Mouse (Mus musculus): Measurements from ENCODE around the gene Ormdl3. TPM values are rescaled to one million over a fixed set of nuclear protein-coding genes. Genes with fewer than 3 reads are reported as not detected.
"Not testable (repeated sequence)": the region's sequence is repeated elsewhere in the genome, so short reads cannot be mapped to it uniquely, and the experiment has no call there.

The Ormdl3 gene
- polyA plus RNA-seq, 1 experiment from 2014 or later: 45.3 TPM

DNA sequence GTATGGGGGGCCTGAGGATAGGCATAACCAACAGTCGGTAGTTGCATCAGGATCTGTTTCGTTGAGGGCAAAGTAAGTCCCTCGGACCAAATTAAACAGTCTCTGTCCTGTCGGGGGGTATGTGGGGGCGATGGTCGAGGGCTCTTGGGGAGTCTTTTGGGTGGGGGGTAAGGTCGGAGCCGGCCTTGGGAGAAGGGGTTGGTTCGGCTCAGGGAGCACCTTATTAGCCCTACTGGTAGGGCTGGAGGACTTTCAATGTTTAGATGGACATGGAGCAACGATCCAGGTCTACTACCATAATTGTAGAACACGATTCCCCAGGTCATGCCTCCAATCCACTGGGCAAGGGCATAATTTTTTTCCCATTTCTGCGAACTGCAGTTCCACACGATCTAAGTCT, 33.6 kb upstream of the Ormdl3 start:
- no peak for ATAC-seq
- Histone ChIP-seq H3K4me3 (ENCODE audit: low read depth, low read length) (no peak overlapping the region), H3K27me3 (replicated peaks; ENCODE audit: insufficient read depth, low read length) (no peaks in the 10 kb centered on the region), H3K9me3 (ENCODE audit: low read length) (no peaks in the 10 kb centered on the region), H3K4me2 (replicated peaks; ENCODE audit: low read depth, low read length) (no peak overlapping the region), H3K36me3 (ENCODE audit: insufficient read depth, low read length) (no peaks in the 10 kb centered on the region), H3K4me1 (ENCODE audit: insufficient read depth, low read depth, low read length) (no peaks in the 10 kb centered on the region), H3K9ac (replicated peaks; ENCODE audit: low read depth) (no peak overlapping the region), H3K27ac (ENCODE audit: low read length) (no peak overlapping the region)
- TF ChIP-seq CTCF (IDR thresholded peaks at IDR 0.05) (no peak), EP300 (IDR thresholded peaks at IDR 0.05) (no peak)
- 91% methylated on average over 13 of the region's 13 CpGs for WGBS
- DNase-seq (ENCODE audit: low spot score): no peak

DNA sequence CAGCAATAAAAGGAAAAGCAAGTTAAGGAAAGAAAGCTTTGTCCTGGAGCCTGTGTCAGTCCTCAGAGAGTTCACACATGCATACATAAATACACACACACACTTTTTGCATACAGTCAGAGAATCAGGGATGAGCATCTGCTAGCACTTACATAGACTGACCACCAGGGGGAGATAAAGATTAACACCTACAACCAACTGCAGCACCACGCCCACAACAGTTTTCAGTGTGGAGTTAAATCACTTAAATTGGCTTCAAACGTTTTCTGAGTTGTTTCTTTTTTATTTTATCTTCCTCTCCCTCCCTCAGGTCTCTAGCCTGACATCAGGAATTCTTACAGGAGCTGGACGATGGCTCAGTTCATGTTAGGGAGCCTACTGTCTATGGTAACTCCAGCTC, 19.6 kb upstream of the Ormdl3 start:
- H3K4me3 ChIP-seq (ENCODE audit: low read depth, low read length): no peak overlapping the region
- 3% methylated on average over 3 of the region's 3 CpGs for WGBS
- H3K4me2 ChIP-seq (replicated peaks; ENCODE audit: low read depth, low read length): no peak overlapping the region
- peak; percentile 46; the same call in 1 of the 2 replicates for ATAC-seq
- H3K9ac ChIP-seq (replicated peaks; ENCODE audit: low read depth): no peak overlapping the region
- no peaks in the 10 kb centered on the region for H3K27me3 ChIP-seq (replicated peaks; ENCODE audit: insufficient read depth, low read length)
- 0 out of 2 replicates have a peak, but pooled peaks cover 2% of the 10 kb centered on the region for H3K4me1 ChIP-seq (ENCODE audit: insufficient read depth, low read depth, low read length)
- peak; percentile 87 for DNase-seq (ENCODE audit: low spot score)
- no peak for TF ChIP-seq EP300 (IDR thresholded peaks at IDR 0.05)
- TF ChIP-seq CTCF (IDR thresholded peaks at IDR 0.05): peak; percentile 87
- H3K27ac ChIP-seq (ENCODE audit: low read length): no peak overlapping the region
- H3K36me3 ChIP-seq (ENCODE audit: insufficient read depth, low read length): no peaks in the 10 kb centered on the region
- H3K9me3 ChIP-seq (ENCODE audit: low read length): no peaks in the 10 kb centered on the region

DNA sequence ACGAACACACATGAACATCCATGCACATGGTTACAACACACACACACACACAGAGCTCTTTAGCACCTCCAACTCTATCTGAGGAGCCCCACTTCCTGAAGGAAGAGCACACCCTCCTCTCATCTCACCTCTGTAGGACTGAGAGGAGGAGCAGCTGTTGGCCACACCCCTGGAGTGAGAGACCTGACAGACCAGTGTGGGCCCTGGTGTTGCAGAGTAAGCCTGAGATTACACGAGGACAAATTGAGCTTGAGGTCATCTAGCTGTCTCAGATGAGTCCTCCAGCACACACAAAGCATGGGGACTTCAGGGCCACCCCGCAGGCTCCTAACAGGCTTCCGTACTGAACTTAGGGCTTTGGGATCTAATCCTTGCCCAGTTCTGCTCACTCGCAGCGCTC, 17.7 kb upstream of the Ormdl3 start:
- H3K9ac ChIP-seq (replicated peaks; ENCODE audit: low read depth); H3K4me2 ChIP-seq (replicated peaks; ENCODE audit: low read depth, low read length); H3K9me3 ChIP-seq (ENCODE audit: low read length); H3K4me1 ChIP-seq (ENCODE audit: insufficient read depth, low read depth, low read length); H3K4me3 ChIP-seq (ENCODE audit: low read depth, low read length); DNase-seq (ENCODE audit: low spot score); ATAC-seq; H3K27ac ChIP-seq (ENCODE audit: low read length); H3K36me3 ChIP-seq (ENCODE audit: insufficient read depth, low read length); H3K27me3 ChIP-seq (replicated peaks; ENCODE audit: insufficient read depth, low read length): not testable (repeated sequence)
- 56% methylated on average over 6 of the region's 6 CpGs for WGBS

DNA sequence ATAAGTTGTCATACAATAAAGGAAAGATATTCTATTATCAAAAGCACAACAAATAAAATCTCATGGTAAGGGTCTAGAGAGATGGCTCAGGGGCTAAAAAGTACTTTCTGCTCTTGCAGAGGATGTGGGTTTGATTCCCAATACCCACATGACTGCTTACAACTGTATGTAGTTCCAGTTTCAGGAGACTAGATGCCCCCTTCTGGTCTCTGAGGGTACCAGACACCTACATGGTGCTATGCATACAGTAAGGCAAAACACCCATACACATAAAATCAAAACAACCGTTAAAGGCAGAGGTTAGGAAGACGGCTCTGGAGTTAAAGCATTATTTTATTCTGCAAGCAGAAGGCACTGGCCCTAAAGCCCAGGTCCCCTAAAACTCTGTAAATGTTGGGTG, 16.8 kb upstream of the Ormdl3 start:
- H3K4me1 ChIP-seq (ENCODE audit: insufficient read depth, low read depth, low read length): 0 out of 2 replicates have a peak, but pooled peaks cover 2% of the 10 kb centered on the region
- H3K27me3 ChIP-seq (replicated peaks; ENCODE audit: insufficient read depth, low read length): no peaks in the 10 kb centered on the region
- H3K36me3 ChIP-seq (ENCODE audit: insufficient read depth, low read length): no peaks in the 10 kb centered on the region
- 75% methylated on average over 2 of the region's 2 CpGs for WGBS
- TF ChIP-seq EP300 (IDR thresholded peaks at IDR 0.05): no peak
- TF ChIP-seq CTCF (IDR thresholded peaks at IDR 0.05): peak; percentile 35
- H3K4me2 ChIP-seq (replicated peaks; ENCODE audit: low read depth, low read length): no peak overlapping the region
- no peak overlapping the region for H3K27ac ChIP-seq (ENCODE audit: low read length)
- H3K9ac ChIP-seq (replicated peaks; ENCODE audit: low read depth): no peak overlapping the region
- H3K4me3 ChIP-seq (ENCODE audit: low read depth, low read length): no peak overlapping the region
- no peak for DNase-seq (ENCODE audit: low spot score)
- no peak for ATAC-seq
- no peaks in the 10 kb centered on the region for H3K9me3 ChIP-seq (ENCODE audit: low read length)

DNA sequence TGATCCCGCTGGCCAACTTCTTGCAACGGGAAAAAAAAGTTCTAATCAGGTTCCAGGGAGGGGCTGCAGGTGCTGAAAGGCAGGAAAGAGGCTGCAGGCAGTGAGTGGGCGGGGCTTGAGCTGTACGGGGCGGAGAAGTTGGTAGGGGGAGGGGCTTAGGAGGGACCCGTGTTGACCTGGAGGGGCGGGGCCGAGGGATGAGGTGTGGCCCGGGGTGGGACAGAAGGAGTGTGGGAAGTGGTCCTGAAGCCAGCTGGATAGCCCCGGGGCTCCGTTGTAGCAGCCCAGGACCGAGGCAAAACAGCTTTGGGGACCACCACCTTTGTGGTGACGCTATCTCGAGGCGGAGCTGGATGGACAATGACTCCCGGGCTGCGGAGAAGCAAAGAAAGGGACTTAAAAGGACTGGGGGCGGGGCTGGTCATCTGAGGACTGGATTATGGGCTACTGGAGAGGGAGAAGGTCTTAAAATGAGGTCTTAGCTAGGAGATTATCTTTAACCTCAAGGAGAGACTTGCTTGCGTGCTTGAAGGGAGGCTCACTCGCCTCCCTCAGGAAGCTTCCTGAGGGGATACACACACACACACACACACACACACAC, 15.0 kb upstream of the Ormdl3 start:
- H3K4me1 ChIP-seq (ENCODE audit: insufficient read depth, low read depth, low read length): 0 out of 2 replicates have a peak, but pooled peaks cover 2% of the 10 kb centered on the region
- H3K4me2 ChIP-seq (replicated peaks; ENCODE audit: low read depth, low read length): peak overlapping the region; percentile 38
- no peaks in the 10 kb centered on the region for H3K27me3 ChIP-seq (replicated peaks; ENCODE audit: insufficient read depth, low read length)
- H3K9me3 ChIP-seq (ENCODE audit: low read length): no peaks in the 10 kb centered on the region
- ATAC-seq (peak; percentile 62), DNase-seq (ENCODE audit: low spot score) (peak; percentile 68)
- TF ChIP-seq CTCF (IDR thresholded peaks at IDR 0.05) (no peak), EP300 (IDR thresholded peaks at IDR 0.05) (no peak)
- no peaks in the 10 kb centered on the region for H3K36me3 ChIP-seq (ENCODE audit: insufficient read depth, low read length)
- no peak overlapping the region for H3K27ac ChIP-seq (ENCODE audit: low read length)
- 4% methylated on average over 20 of the region's 20 CpGs for WGBS
- no peak overlapping the region for H3K9ac ChIP-seq (replicated peaks; ENCODE audit: low read depth)
- no peak overlapping the region for H3K4me3 ChIP-seq (ENCODE audit: low read depth, low read length)

GRCm38 (mm10) chr11:98599291-98599690, 12.1 kb upstream of the Ormdl3 start:
- Histone ChIP-seq H3K36me3 (ENCODE audit: insufficient read depth, low read length) (no peaks in the 10 kb centered on the region), H3K4me1 (ENCODE audit: insufficient read depth, low read depth, low read length) (0 out of 2 replicates have a peak, but pooled peaks cover 2% of the 10 kb centered on the region), H3K9me3 (ENCODE audit: low read length) (no peaks in the 10 kb centered on the region), H3K4me3 (ENCODE audit: low read depth, low read length) (no peak overlapping the region), H3K4me2 (replicated peaks; ENCODE audit: low read depth, low read length) (no peak overlapping the region), H3K9ac (replicated peaks; ENCODE audit: low read depth) (no peak overlapping the region), H3K27ac (ENCODE audit: low read length) (no peak overlapping the region), H3K27me3 (replicated peaks; ENCODE audit: insufficient read depth, low read length) (no peaks in the 10 kb centered on the region)
- WGBS: 20% methylated on average over 15 of the region's 18 CpGs
- DNase-seq (ENCODE audit: low spot score) (no peak), ATAC-seq (no peak)
- no peak for TF ChIP-seq CTCF (IDR thresholded peaks at IDR 0.05)
- TF ChIP-seq EP300 (IDR thresholded peaks at IDR 0.05): no peak
